Mouse (Mus musculus) neural tube, embryonic 11.5 days (tissue): ENCODE measurements around the gene Lin54. TPM values are rescaled to one million over a fixed set of nuclear protein-coding genes. Genes with fewer than 3 reads are reported as not detected.

Experiments
- ATAC-seq: fragments of 200-750 bp; cut with Nextera tagmentation; 2 replicates; pipeline ENCODE4 v1.8.0; 2017; ENCODE audit warnings: moderate number of reproducible peaks, mild to moderate bottlenecking, moderate TSS enrichment, moderate library complexity; ENCODE audit not compliant: insufficient read depth, low FRiP score, low TSS enrichment
- DNase-seq: peaks from one replicate; pipeline ENCODE4 v3.0.0-alpha.2; 2015; ENCODE audit warnings: low spot score
- H3K27ac ChIP-seq: fragments of 300-500 bp; sonication (generic); 2 replicates; pipeline ENCODE4 v1.5.1; 2014; ENCODE audit warnings: low read depth, mild to moderate bottlenecking, low read length
- H3K27me3 ChIP-seq: fragments of 300-500 bp; sonication (generic); 2 replicates; pipeline ENCODE4 v1.6.1; 2014; ENCODE audit warnings: mild to moderate bottlenecking, low read length, mixed read lengths; ENCODE audit not compliant: control insufficient read depth, insufficient read depth
- H3K36me3 ChIP-seq: fragments of 300-500 bp; sonication (generic); 2 replicates; pipeline ENCODE4 v1.6.1; 2014; ENCODE audit warnings: mild to moderate bottlenecking, low read length, moderate library complexity, mixed read lengths; ENCODE audit not compliant: control insufficient read depth, insufficient read depth
- H3K4me1 ChIP-seq: fragments of 300-500 bp; sonication (generic); 2 replicates; pipeline ENCODE4 v1.6.1; 2014; ENCODE audit warnings: low read length, mixed read lengths; ENCODE audit not compliant: control insufficient read depth, insufficient read depth
- H3K4me2 ChIP-seq: fragments of 300-500 bp; sonication (generic); 2 replicates; pipeline ENCODE4 v1.6.1; 2014; ENCODE audit warnings: low read depth, mild to moderate bottlenecking, moderate library complexity
- H3K4me3 ChIP-seq: fragments of 300-500 bp; sonication (generic); 2 replicates; pipeline ENCODE4 v1.5.1; 2014; ENCODE audit warnings: low read depth, low read length
- H3K9ac ChIP-seq: fragments of 300-500 bp; sonication (generic); 2 replicates; pipeline ENCODE4 v1.6.1; 2014; ENCODE audit warnings: mild to moderate bottlenecking, low read length
- H3K9me3 ChIP-seq: fragments of 300-500 bp; sonication (generic); 2 replicates; pipeline ENCODE4 v1.6.1; 2016; ENCODE audit warnings: low read length; ENCODE audit not compliant: control insufficient read depth
- WGBS: fragments of 180-500 bp; shearing (Covaris S2); extraction: QIAGEN DNeasy Blood & Tissue Kit; methylation state at CpG from one replicate; pipeline ENCODE4 v1.1.7; 2014; 5-methylcytosine and 5-hydroxymethylcytosine counted together
- polyA plus RNA-seq: library from polyadenylated mRNA; unstranded; fragments of >200 nt; fragmentation: Nextera tagmentation; extraction: Ambion mirVana; gene quantifications from 2 replicates; pipeline ENCODE4 v1.2.1, GENCODE M21; 2014

Gene Lin54
- polyA plus RNA-seq, 1 experiment from 2014 or later, result 16.8 TPM

DNA sequence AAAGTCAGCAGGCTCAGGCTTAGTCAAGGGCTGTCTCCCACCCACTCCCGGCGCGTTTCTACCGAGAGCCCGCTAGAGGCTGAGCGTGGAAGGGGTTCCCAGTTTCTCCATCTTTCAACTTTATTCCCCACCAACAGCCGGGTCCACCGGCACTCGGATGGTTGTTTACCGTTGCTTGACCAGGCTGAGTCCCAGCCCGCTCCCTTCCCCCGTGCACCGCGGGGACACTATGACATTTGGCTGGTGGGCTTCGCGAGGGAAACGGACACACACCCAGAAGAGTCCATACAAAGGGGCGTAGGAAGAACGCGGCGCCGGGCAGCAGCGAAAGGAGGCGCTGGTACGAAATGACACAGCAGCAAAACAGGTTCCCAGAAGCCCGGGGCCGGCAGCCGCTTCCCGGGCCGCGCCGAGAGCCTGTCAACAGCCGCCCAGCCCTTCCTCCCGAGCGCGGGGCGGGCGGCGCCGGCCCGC, 571 bp downstream of the Lin54 start:
- H3K9ac ChIP-seq, result peak overlapping the region; percentile 64
- DNase-seq, result peak; percentile 66
- H3K27ac ChIP-seq, result peak overlapping the region; percentile 70
- WGBS, result under 1% methylated on average over 24 of the region's 41 CpGs
- H3K4me2 ChIP-seq, result peak overlapping the region; percentile 70
- peak overlapping the region; percentile 70 for H3K4me3 ChIP-seq
- H3K4me1 ChIP-seq, result peaks cover 12% of the 10 kb centered on the region
- H3K36me3 ChIP-seq, result no peaks in the 10 kb centered on the region
- H3K27me3 ChIP-seq, result no peaks in the 10 kb centered on the region
- H3K9me3 ChIP-seq, result no peaks in the 10 kb centered on the region
- no peak for ATAC-seq

DNA sequence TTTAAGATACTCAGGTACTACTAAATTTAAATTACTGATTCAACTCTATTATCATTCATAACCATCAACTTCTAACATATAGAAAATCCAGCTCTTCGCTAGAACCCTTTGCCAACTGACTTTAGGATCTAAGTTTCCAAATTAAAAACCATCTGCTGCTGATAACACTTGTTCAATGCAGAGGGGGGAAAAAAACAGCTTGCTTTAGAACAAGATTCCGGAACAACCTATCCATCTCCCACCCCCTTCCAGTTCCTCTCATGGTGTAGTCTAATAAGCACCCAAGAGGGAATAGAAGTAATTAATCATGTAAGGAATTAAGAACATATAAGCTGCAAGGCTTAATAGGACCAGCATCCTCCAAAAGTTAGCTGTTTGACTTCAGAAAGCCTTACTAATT, 1.2 kb downstream of the Lin54 start:
- Histone ChIP-seq H3K4me1 (peaks cover 12% of the 10 kb centered on the region), H3K27me3 (no peaks in the 10 kb centered on the region), H3K4me3 (peak overlapping the region; percentile 70), H3K9ac (peak overlapping the region; percentile 64; the same call in 1 of the 2 replicates), H3K27ac (peak overlapping the region; percentile 70; the same call in 1 of the 2 replicates), H3K9me3 (no peaks in the 10 kb centered on the region), H3K36me3 (no peaks in the 10 kb centered on the region), H3K4me2 (peak overlapping the region; percentile 70)
- ATAC-seq (no peak), DNase-seq (no peak)
- WGBS, result 32% methylated on average over 2 of the region's 2 CpGs

- peak overlapping the region; percentile 70 for H3K4me2 ChIP-seq
- H3K9me3 ChIP-seq, result no peaks in the 10 kb centered on the region
- H3K4me1 ChIP-seq, result peaks cover 12% of the 10 kb centered on the region
- H3K27me3 ChIP-seq, result no peaks in the 10 kb centered on the region
- 1% methylated on average over 42 of the region's 46 CpGs for WGBS
- peak overlapping the region; percentile 73 for H3K9ac ChIP-seq
- peak overlapping the region; percentile 31; the same call in 1 of the 2 replicates for H3K27ac ChIP-seq
- ATAC-seq (peak; percentile 42; the same call in 1 of the 2 replicates), DNase-seq (peak; percentile 77)
- no peaks in the 10 kb centered on the region for H3K36me3 ChIP-seq
- H3K4me3 ChIP-seq, result peak overlapping the region; percentile 70
Measured at GRCm38 (mm10) chr5:100498436-100499180, 1.8 kb downstream of the Lin54 start.

DNA sequence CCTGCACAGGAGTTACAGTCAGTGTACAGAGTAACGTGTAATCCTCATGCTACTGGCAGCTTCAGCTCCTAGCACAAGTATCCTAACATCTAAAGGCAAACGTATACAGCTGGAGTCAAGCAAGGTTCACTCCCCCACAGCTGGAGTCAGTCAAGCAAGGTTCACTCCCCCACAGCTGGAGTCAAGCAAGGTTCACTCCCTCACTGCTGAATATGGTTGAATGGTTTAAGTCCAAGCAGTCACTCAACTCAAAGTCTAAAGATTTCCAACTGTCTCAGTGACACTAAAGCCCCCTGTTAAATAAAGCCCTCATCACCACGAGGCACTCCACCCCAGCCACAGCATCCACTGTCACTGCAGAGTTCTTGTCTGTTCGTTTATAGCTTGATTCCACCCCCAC, 8.7 kb downstream of the Lin54 start:
- no peaks in the 10 kb centered on the region for H3K9me3 ChIP-seq
- no peak overlapping the region for H3K27ac ChIP-seq
- DNase-seq, result no peak
- no peak overlapping the region for H3K4me2 ChIP-seq
- ATAC-seq, result no peak
- no peaks in the 10 kb centered on the region for H3K27me3 ChIP-seq
- 61% methylated on average over 4 of the region's 4 CpGs for WGBS
- H3K9ac ChIP-seq, result no peak overlapping the region
- H3K4me1 ChIP-seq, result no peaks in the 10 kb centered on the region
- no peak overlapping the region for H3K4me3 ChIP-seq
- H3K36me3 ChIP-seq, result no peaks in the 10 kb centered on the region

DNA sequence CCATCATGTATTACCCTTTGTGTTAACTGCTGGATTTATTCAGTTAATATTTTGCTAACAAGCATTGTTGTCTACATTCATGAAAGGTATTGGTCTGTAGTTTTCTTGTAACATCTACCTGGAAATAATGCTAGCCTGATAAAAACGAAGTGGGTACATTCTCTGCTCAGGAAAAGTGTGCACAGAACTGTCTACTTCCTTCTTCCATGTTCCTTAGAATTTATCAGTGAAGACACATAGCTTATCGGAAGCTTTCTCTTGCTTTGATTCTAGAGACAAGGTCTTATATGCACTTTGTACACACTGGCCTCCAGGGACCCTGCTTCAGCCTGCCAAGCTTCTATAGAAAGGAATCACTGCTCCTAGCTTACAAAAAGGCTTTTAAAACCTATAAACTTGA, 11.1 kb downstream of the Lin54 start:
- no peaks in the 10 kb centered on the region for H3K4me1 ChIP-seq
- H3K4me3 ChIP-seq, result no peak overlapping the region
- H3K4me2 ChIP-seq, result no peak overlapping the region
- ATAC-seq, result no peak
- no peaks in the 10 kb centered on the region for H3K9me3 ChIP-seq
- no peak overlapping the region for H3K9ac ChIP-seq
- no peak overlapping the region for H3K27ac ChIP-seq
- H3K27me3 ChIP-seq, result no peaks in the 10 kb centered on the region
- no peaks in the 10 kb centered on the region for H3K36me3 ChIP-seq
- WGBS, result 92% methylated on average over 2 of the region's 2 CpGs
- no peak for DNase-seq

DNA sequence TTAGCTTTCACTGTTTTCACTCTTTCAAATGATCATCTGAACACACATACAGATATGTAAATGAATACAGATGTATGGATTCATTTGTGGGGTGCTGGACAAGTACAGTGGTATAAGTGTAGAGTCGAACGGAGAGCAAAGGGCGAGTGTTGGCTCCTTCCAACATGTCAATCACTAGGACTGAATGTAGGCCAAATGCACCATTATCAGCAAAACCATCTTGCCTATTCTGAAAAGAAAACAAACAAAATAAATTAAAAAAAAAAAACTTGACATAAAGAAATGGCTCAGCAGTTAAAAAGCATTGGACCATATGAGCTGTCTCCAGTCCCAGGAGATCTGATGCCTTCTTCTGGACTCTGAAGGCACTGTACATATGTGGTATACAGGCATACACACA, 12.2 kb downstream of the Lin54 start:
- ATAC-seq (no peak), DNase-seq (no peak)
- 95% methylated on average over 3 of the region's 3 CpGs for WGBS
- no peak overlapping the region for H3K4me2 ChIP-seq
- H3K27ac ChIP-seq, result no peak overlapping the region
- no peak overlapping the region for H3K4me3 ChIP-seq
- no peaks in the 10 kb centered on the region for H3K27me3 ChIP-seq
- H3K9ac ChIP-seq, result no peak overlapping the region
- H3K9me3 ChIP-seq, result no peaks in the 10 kb centered on the region
- H3K36me3 ChIP-seq, result no peaks in the 10 kb centered on the region
- H3K4me1 ChIP-seq, result no peaks in the 10 kb centered on the region

DNA sequence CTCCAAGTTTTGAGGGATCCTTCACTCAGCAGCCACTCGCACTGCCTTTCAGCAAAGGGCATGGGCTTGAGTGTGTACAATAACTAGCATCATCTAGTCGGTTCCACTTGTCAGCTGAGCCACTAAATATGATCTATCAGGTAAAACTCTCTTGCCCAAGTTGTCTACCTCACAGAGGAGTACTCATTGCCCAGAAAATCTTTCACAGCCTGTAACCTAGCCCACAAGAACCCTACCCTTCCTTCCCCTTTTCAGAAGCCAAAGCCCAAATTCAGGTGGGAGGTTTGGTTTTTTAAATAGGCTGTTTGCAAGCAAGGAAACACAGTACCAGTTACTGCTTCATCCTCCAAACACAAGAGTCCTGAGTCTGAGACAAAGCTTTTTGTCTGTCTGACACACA, 13.3 kb downstream of the Lin54 start:
- DNase-seq (no peak), ATAC-seq (no peak)
- H3K9me3 ChIP-seq, result no peaks in the 10 kb centered on the region
- no peak overlapping the region for H3K9ac ChIP-seq
- no peaks in the 10 kb centered on the region for H3K36me3 ChIP-seq
- no peaks in the 10 kb centered on the region for H3K4me1 ChIP-seq
- no peak overlapping the region for H3K4me2 ChIP-seq
- no peaks in the 10 kb centered on the region for H3K27me3 ChIP-seq
- 89% methylated on average over 2 of the region's 2 CpGs for WGBS
- no peak overlapping the region for H3K27ac ChIP-seq
- H3K4me3 ChIP-seq, result no peak overlapping the region

GRCm38 (mm10) chr5:100483569-100483968, 16.9 kb downstream of the Lin54 start:
- no peak for ATAC-seq
- DNase-seq, result no peak
- H3K4me3 ChIP-seq, result no peak overlapping the region
- no peak overlapping the region for H3K4me2 ChIP-seq
- no peak overlapping the region for H3K9ac ChIP-seq
- H3K36me3 ChIP-seq, result no peaks in the 10 kb centered on the region
- H3K27me3 ChIP-seq, result no peaks in the 10 kb centered on the region
- H3K27ac ChIP-seq, result no peak overlapping the region
- H3K9me3 ChIP-seq, result no peaks in the 10 kb centered on the region
- H3K4me1 ChIP-seq, result no peaks in the 10 kb centered on the region

- 89% methylated on average over 9 of the region's 9 CpGs for WGBS
- Histone ChIP-seq H3K36me3 (0 out of 2 replicates have a peak, but pooled peaks cover 2% of the 10 kb centered on the region), H3K9me3 (no peaks in the 10 kb centered on the region), H3K27me3 (no peaks in the 10 kb centered on the region), H3K4me2 (no peak overlapping the region), H3K27ac (no peak overlapping the region), H3K4me1 (no peaks in the 10 kb centered on the region), H3K9ac (no peak overlapping the region), H3K4me3 (no peak overlapping the region)
- DNase-seq (no peak), ATAC-seq (no peak)
Measured at GRCm38 (mm10) chr5:100477604-100478003, 22.8 kb downstream of the Lin54 start.
